Mouse (Mus musculus) heart, embryonic 10.5 days (tissue): ENCODE results near the gene Foxa3. TPM values are rescaled to one million over a fixed set of nuclear protein-coding genes. Genes with fewer than 3 reads are reported as not detected.
A peak's percentile ranks its signal among the peaks of the same experiment; 100 is the strongest.

Experiments used
- DNase-seq: peaks from one replicate; pipeline ENCODE4 v3.0.0-alpha.2; 2017; ENCODE audit warnings: low spot score
- H3K27ac ChIP-seq: fragments of 300-500 bp; sonication (generic); 2 replicates; pipeline ENCODE4 v1.5.1; 2016; ENCODE audit warnings: mild to moderate bottlenecking
- H3K27me3 ChIP-seq: fragments of 300-500 bp; sonication (generic); 2 replicates; pipeline ENCODE4 v1.6.1; 2016; ENCODE audit warnings: mild to moderate bottlenecking; ENCODE audit not compliant: poor library complexity, insufficient read depth, severe bottlenecking
- H3K36me3 ChIP-seq: fragments of 300-500 bp; sonication (generic); 2 replicates; pipeline ENCODE4 v1.6.1; 2016; ENCODE audit warnings: mild to moderate bottlenecking, moderate library complexity
- H3K4me1 ChIP-seq: fragments of 300-500 bp; sonication (generic); 2 replicates; pipeline ENCODE4 v1.6.1; 2016; ENCODE audit warnings: mild to moderate bottlenecking
- H3K4me3 ChIP-seq: fragments of 300-500 bp; sonication (generic); 2 replicates; pipeline ENCODE4 v1.5.1; 2016; ENCODE audit warnings: mild to moderate bottlenecking, moderate library complexity
- H3K9me3 ChIP-seq: fragments of 300-500 bp; sonication (generic); 2 replicates; pipeline ENCODE4 v1.6.1; 2016; ENCODE audit warnings: mild to moderate bottlenecking, moderate library complexity
- WGBS: fragments of 180-500 bp; shearing (Covaris S2); methylation state at CpG from one replicate; pipeline ENCODE4 v1.1.7; 2016; 5-methylcytosine and 5-hydroxymethylcytosine counted together
- polyA plus RNA-seq: library from polyadenylated mRNA; unstranded; fragments of >200 nt; fragmentation: Nextera tagmentation; extraction: Ambion mirVana; gene quantifications from 2 replicates; pipeline ENCODE4 v1.2.1, GENCODE M21; 2016

Foxa3 gene
- polyA plus RNA-seq, 1 experiment from 2014 or later: 8.6 TPM

- H3K9me3 ChIP-seq: no peaks in the 10 kb centered on the region
- WGBS: under 1% methylated on average over 89 of the region's 90 CpGs
- peaks cover 26% of the 10 kb centered on the region for H3K36me3 ChIP-seq
- H3K4me1 ChIP-seq: peaks cover 58% of the 10 kb centered on the region
- peak; percentile 97 for DNase-seq
- H3K4me3 ChIP-seq: peak within 1 kb of the TSS; percentile 92
- peak within 1 kb of the TSS; percentile 95 for H3K27ac ChIP-seq
- no peaks in the 10 kb centered on the region for H3K27me3 ChIP-seq
These were observed 19.3 kb downstream of the Foxa3 start, which contains the start of gene Irf2bp1 for GRCm38 (mm10) chr7:19003902-19004630. Gene Irf2bp1 (plus strand): TSS chr7:19004044.

GRCm38 (mm10) chr7:19002848-19003498, 20.4 kb downstream of the Foxa3 start:
- H3K36me3 ChIP-seq: peaks cover 26% of the 10 kb centered on the region
- peak overlapping the region; percentile 91 for H3K27ac ChIP-seq
- peak; percentile 94 for DNase-seq
- WGBS: 3% methylated on average over 17 of the region's 17 CpGs
- peak overlapping the region; percentile 57 for H3K4me3 ChIP-seq
- H3K9me3 ChIP-seq: no peaks in the 10 kb centered on the region
- H3K4me1 ChIP-seq: peaks cover 58% of the 10 kb centered on the region
- H3K27me3 ChIP-seq: no peaks in the 10 kb centered on the region

GRCm38 (mm10) chr7:19002115-19002514, 21.2 kb downstream of the Foxa3 start:
- DNase-seq: no peak
- Histone ChIP-seq H3K4me1 (peaks cover 51% of the 10 kb centered on the region), H3K36me3 (peaks cover 30% of the 10 kb centered on the region), H3K4me3 (peak overlapping the region; percentile 57), H3K9me3 (no peaks in the 10 kb centered on the region), H3K27ac (peak overlapping the region; percentile 91), H3K27me3 (no peaks in the 10 kb centered on the region)
- 35% methylated on average over 4 of the region's 4 CpGs for WGBS

DNA sequence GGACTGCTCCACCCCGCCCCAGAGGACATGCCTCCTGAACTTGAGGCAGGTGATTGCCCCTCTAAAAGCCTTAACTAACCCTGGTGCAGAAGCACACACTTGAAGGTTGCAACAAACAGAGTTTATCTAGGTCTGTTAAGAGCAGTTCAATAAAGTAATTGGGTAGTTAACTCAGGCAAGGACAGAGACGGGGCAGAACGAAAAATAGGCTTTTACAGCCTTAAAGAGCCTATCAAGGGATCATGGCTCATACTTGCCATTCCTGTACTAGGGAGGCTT, 21.6 kb downstream of the Foxa3 start:
- Histone ChIP-seq H3K4me3 (peak overlapping the region; percentile 63; the same call in 1 of the 2 replicates), H3K27me3 (no peaks in the 10 kb centered on the region), H3K36me3 (peaks cover 26% of the 10 kb centered on the region), H3K27ac (peak overlapping the region; percentile 91; the same call in 1 of the 2 replicates), H3K4me1 (peaks cover 48% of the 10 kb centered on the region), H3K9me3 (no peaks in the 10 kb centered on the region)
- no peak for DNase-seq
- WGBS: 73% methylated on average over 3 of the region's 3 CpGs

DNA sequence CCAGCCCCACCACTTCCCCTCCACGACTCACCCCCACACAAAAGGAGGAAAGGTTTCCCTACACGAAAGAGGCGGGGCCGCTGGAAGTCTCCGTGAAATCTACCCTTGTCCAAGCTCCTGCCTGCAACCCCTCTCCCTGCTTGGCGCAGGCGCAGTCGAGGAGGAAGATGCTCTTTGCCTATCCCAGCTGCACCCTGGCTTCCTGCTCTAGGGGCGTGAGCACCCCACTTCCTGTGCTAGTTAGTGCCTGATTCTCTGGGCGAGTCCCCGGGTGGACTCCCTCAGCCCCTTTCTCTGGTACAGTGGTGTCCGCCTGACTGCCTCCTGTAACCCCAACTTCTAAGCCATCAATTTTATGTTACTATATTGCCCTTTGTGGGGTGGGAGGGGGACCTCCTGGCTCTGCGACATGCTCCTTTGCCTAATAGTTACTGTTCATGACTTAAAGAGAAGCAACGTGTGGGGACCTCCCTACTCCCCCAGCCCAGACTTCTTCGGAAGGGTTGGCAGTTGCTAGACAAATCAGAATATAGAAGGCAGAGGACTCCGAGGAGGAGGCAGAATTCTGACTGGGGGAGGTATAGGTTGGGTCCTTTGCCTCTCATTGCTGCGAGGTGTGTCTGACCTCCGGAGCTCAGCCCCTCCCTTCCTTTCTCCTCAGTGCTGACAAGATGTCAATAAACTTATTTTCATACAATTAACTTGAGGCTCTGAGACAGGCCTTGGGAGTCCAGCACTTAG, 22.1 kb downstream of the Foxa3 start:
- H3K4me3 ChIP-seq: peak overlapping the region; percentile 63
- peaks cover 28% of the 10 kb centered on the region for H3K36me3 ChIP-seq
- no peaks in the 10 kb centered on the region for H3K9me3 ChIP-seq
- H3K4me1 ChIP-seq: peaks cover 43% of the 10 kb centered on the region
- no peaks in the 10 kb centered on the region for H3K27me3 ChIP-seq
- H3K27ac ChIP-seq: peak overlapping the region; percentile 91
- 27% methylated on average over 18 of the region's 18 CpGs for WGBS
- no peak for DNase-seq

DNA sequence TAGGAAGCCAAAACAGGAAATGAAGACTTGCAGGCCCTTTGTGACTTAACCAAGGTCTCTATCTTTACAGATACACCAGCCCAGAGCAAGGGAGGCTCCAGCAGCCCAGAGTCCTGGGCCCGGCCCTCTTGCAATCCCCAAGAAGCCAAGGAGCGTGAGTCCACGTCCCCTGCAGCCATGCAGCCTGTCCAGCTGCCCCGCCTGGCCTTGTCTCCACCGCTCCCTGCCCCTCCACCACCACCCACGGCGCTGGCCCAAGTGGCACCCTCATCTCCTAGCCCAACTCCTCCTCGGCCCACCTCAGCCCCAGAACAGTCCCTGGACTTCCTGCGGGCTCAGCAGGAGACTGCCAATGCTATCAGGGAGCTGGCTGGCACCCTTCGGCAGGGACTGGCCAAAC, 22.9 kb downstream of the Foxa3 start:
- no peak for DNase-seq

DNA sequence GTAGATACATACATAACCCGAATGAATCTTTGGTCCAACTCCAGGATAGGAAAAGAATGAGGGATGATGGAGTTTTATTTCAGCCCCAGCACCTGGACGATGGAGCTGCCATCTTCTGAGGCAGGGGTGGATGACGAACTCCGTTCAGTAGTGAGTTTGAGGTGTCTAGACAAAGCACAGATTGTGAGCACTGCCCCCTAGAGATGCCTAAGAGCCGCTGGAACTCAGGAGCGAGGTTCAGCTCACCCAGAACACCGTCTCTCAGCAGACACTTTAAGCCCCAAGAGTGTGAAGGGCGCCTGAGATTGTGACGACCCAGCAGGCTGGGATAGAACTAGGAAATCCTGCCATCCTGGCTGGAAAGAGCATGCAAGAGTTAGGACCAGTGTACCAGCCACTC, 24.5 kb downstream of the Foxa3 start:
- H3K27me3 ChIP-seq: peaks cover 2% of the 10 kb centered on the region; the same call in 1 of the 2 replicates
- peaks cover 19% of the 10 kb centered on the region; the same call in 1 of the 2 replicates for H3K36me3 ChIP-seq
- peaks cover 22% of the 10 kb centered on the region for H3K4me1 ChIP-seq
- whole genome bisulfite sequencing: 46% methylated on average over 9 of the region's 9 CpGs
- no peaks in the 10 kb centered on the region for H3K9me3 ChIP-seq
- DNase-seq: no peak
- H3K27ac ChIP-seq: no peak overlapping the region
- no peak overlapping the region for H3K4me3 ChIP-seq

More for the DNA sequence above, 22.9 kb downstream of the Foxa3 start:
- H3K27me3 ChIP-seq: no peaks in the 10 kb centered on the region
- peak overlapping the region; percentile 91 for H3K27ac ChIP-seq
- peaks cover 35% of the 10 kb centered on the region for H3K4me1 ChIP-seq
- H3K9me3 ChIP-seq: no peaks in the 10 kb centered on the region
- H3K4me3 ChIP-seq: peak overlapping the region; percentile 63
- H3K36me3 ChIP-seq: peaks cover 25% of the 10 kb centered on the region
- WGBS: 29% methylated on average over 10 of the region's 10 CpGs

DNA sequence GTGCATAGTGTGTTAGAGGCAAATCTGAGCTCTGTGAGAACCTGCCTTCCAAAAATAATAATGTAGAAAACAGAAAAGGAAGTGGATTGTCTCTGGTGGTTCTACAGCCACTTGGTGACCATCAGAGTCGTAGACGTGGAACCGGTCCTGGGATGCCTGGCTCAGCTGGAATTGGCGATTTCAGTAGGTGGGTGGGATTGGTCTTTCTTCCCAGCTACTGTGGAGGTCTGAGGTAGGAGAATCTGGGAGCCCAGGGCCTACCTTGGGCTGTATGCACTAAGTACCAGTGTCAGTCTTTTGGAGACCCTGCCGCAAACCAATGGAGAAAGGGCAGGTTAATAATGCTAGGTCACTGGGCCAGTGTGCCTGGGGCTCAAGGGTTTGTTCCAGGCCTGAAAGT, 30.3 kb downstream of the Foxa3 start:
- DNase-seq: no peak
- Histone ChIP-seq H3K27ac (no peak overlapping the region), H3K4me3 (no peak overlapping the region), H3K36me3 (peaks cover 21% of the 10 kb centered on the region; the same call in 1 of the 2 replicates), H3K9me3 (no peaks in the 10 kb centered on the region), H3K27me3 (peaks cover 39% of the 10 kb centered on the region), H3K4me1 (peaks cover 23% of the 10 kb centered on the region)
- 81% methylated on average over 5 of the region's 5 CpGs for WGBS

GRCm38 (mm10) chr7:18992294-18992675, 31.1 kb downstream of the Foxa3 start:
- Histone ChIP-seq H3K27me3 (peaks cover 46% of the 10 kb centered on the region), H3K27ac (peak overlapping the region; percentile 82), H3K36me3 (peaks cover 14% of the 10 kb centered on the region; the same call in 1 of the 2 replicates), H3K4me1 (peaks cover 23% of the 10 kb centered on the region), H3K4me3 (peak overlapping the region; percentile 62), H3K9me3 (no peaks in the 10 kb centered on the region)
- 3% methylated on average over 31 of the region's 31 CpGs for whole genome bisulfite sequencing
- no peak for DNase-seq

DNA sequence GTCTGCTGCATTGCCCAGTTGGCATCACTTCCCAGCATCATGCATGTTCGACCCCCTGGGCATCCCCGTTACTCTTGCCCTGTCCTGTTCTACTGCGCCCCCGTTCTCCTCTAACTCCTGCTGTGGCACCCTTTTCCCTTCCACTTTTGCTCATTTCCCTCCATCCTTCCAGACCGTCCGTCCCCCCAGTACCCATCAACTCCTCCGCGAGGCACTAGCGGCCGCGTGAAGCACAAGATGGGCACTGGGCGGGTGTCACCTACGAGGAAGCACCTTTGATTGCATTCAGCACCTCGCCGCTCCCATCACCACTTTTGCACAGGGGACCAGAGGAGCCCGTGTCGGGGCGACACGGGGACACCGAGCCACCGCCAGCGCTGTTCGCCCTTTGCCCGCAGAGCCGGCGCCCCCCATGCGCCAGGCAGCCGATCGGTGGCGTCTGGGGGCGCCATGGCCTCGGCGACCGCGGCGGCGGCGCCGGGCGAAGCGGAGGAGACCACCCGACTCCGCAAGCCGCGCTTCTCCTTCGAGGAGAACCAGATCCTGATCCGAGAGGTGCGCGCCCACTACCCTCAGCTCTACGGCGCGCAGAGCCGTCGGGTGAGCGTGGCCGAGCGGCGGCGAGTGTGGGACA, 31.6 kb downstream of the Foxa3 start:
- Histone ChIP-seq H3K9me3 (no peaks in the 10 kb centered on the region), H3K27me3 (peaks cover 50% of the 10 kb centered on the region), H3K36me3 (peaks cover 12% of the 10 kb centered on the region; the same call in 1 of the 2 replicates), H3K27ac (peak overlapping the region; percentile 82), H3K4me1 (peaks cover 23% of the 10 kb centered on the region), H3K4me3 (peak overlapping the region; percentile 62)
- WGBS: 1% methylated on average over 59 of the region's 59 CpGs
- DNase-seq: no peak

DNA sequence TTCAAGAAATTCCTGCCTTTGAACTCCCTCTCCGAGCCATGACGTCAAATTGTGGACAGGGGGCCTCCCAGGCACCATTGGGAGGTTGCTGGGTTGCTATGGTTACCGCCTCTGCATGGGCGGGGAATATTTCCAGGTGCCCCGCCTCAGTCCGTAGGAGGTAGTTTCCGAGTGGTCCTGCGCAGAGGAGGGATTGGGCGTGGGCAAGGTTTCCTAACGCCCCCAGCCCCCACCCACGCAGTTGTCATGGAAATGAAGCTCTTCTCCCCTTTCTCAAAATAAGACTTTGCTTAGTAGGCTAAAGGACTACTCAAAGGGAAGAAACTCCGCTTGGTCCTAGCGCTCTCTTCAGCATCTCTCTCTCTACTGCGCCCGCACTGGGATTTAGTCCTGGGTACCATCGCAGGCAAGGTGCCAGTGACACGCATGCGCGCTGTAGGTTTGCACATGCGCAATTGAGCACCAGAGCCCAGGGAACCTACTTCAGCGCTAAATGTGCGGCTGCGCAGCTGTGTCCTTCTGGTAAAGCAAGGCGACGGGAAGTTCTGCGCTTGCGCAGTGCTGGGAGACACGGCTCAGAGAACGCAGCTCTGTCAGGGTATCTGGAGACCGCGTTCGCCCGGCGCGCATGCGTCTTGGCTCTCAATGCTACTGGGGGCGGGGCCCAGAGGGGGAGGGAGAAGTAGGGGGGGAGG, 32.6 kb downstream of the Foxa3 start, which contains the start of gene Mypop:
TSS of gene Mypop (plus strand) at position 645 of the 695 bp plus-strand sequence.
- H3K4me3 ChIP-seq: peak within 1 kb of the TSS; percentile 62
- peaks cover 50% of the 10 kb centered on the region for H3K27me3 ChIP-seq
- H3K9me3 ChIP-seq: no peaks in the 10 kb centered on the region
- H3K36me3 ChIP-seq: 0 out of 2 replicates have a peak, but pooled peaks cover 3% of the 10 kb centered on the region
- H3K27ac ChIP-seq: peak within 1 kb of the TSS; percentile 82
- under 1% methylated on average over 37 of the region's 37 CpGs for WGBS
- DNase-seq: peak; percentile 100
- peaks cover 23% of the 10 kb centered on the region for H3K4me1 ChIP-seq

- Histone ChIP-seq H3K27ac (peak overlapping the region; percentile 82; the same call in 1 of the 2 replicates), H3K4me1 (peaks cover 23% of the 10 kb centered on the region), H3K4me3 (peak overlapping the region; percentile 62), H3K27me3 (peaks cover 50% of the 10 kb centered on the region), H3K36me3 (0 out of 2 replicates have a peak, but pooled peaks cover 2% of the 10 kb centered on the region), H3K9me3 (no peaks in the 10 kb centered on the region)
- DNase-seq: no peak
- 14% methylated on average over 5 of the region's 5 CpGs for WGBS
These were observed 33.3 kb downstream of the Foxa3 start for GRCm38 (mm10) chr7:18989995-18990394.
